Mouse (Mus musculus): Measurements from ENCODE around the gene Pkp1.

DNA sequence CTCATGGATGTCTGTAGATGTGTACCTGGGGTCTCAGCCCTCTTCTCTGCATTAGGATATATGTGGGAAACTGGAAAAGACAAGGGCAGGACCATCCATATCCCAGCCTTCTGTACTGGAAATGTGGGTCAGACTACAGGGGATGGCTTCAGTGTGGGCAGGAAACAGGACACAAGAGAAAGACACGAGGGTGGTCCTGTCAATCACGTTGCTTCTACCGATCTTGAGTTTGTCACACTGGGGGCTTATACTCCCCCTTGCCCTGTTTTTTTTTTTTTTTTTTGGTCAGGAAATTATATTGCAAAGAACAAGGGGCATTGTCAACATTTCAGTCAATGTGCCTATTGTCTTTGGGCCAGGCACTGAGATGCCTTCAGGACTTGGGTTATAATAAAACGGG, 80.4 kb downstream of the Pkp1 start:
- TF ChIP-seq CTCF (IDR thresholded peaks at IDR 0.05; ENCODE audit: low read depth, low read length) (no peak), GATA1 (IDR thresholded peaks at IDR 0.05; ENCODE audit: borderline replicate concordance, low read length) (no peak), TAL1 (conservative IDR thresholded peaks at IDR 0.05; ENCODE audit: low read depth, low read length) (no peak), GATA2 (IDR thresholded peaks at IDR 0.05; ENCODE audit: borderline replicate concordance, low read depth, low read length) (no peak), POLR2AphosphoS5 (IDR thresholded peaks at IDR 0.05; ENCODE audit: insufficient replicate concordance, low read depth, low read length) (no peak)
